Comparison of ENCODE assay signal across 25 mouse cellular contexts in genomic region chr13:85146471-85146870, GRCm38 (mm10). TPM values are rescaled to one million over a fixed set of nuclear protein-coding genes. Genes with fewer than 3 reads are reported as not detected.
DNase-seq lines count a peak whose midpoint lies in the region; ATAC-seq lines count a peak whose summit lies in the region.
"Had no signal": no experiment of that assay in that cellular context is flagged by ENCODE, and none has a peak within 500 bp of the region (broad histone marks: within the 10 kb centered on the region; RNA-seq: fewer than 3 reads in every experiment).

No protein-coding gene starts in this region.

- no peak for ATAC-seq in neural tube, embryonic 15.5 days (ENCODE audit: low FRiP score)
- ATAC-seq: forebrain, embryonic 14.5 days; forebrain, embryonic 16.5 days; Patski had no signal

- H3K9me3 ChIP-seq in neural tube, embryonic 15.5 days (replicated peaks) = no peaks in the 10 kb centered on the region
- H3K9me3 ChIP-seq: embryonic facial prominence, embryonic 13.5 days; embryonic facial prominence, embryonic 15.5 days; forebrain, embryonic 10.5 days; forebrain, embryonic 12.5 days; G1E had no signal

- H3K4me1 ChIP-seq in neural tube, embryonic 15.5 days = no peaks in the 10 kb centered on the region
- H3K4me1 ChIP-seq: embryonic facial prominence, embryonic 13.5 days; embryonic facial prominence, embryonic 15.5 days; forebrain, embryonic 10.5 days; forebrain, embryonic 12.5 days had no signal

- H3K9ac ChIP-seq in neural tube, embryonic 15.5 days (replicated peaks) = no peak overlapping the region
- H3K9ac ChIP-seq: embryonic facial prominence, embryonic 13.5 days; embryonic facial prominence, embryonic 15.5 days; forebrain, embryonic 12.5 days had no signal

- no peak overlapping the region for H3K4me3 ChIP-seq in neural tube, embryonic 15.5 days (replicated peaks)
- H3K4me3 ChIP-seq: embryonic facial prominence, embryonic 13.5 days; embryonic facial prominence, embryonic 15.5 days; erythroblast, embryonic 14.5 days; forebrain, embryonic 10.5 days; forebrain, embryonic 12.5 days had no signal

- H3K27me3 ChIP-seq in neural tube, embryonic 15.5 days (replicated peaks) = no peaks in the 10 kb centered on the region
- H3K27me3 ChIP-seq: embryonic facial prominence, embryonic 13.5 days; embryonic facial prominence, embryonic 15.5 days; forebrain, embryonic 12.5 days; Patski had no signal

- H3K4me2 ChIP-seq in neural tube, embryonic 15.5 days = no peak overlapping the region
- H3K4me2 ChIP-seq: embryonic facial prominence, embryonic 13.5 days; embryonic facial prominence, embryonic 15.5 days; forebrain, embryonic 12.5 days had no signal

- no peak overlapping the region for H3K27ac ChIP-seq in neural tube, embryonic 15.5 days (replicated peaks)
- H3K27ac ChIP-seq: embryonic facial prominence, embryonic 13.5 days; embryonic facial prominence, embryonic 15.5 days; forebrain, embryonic 10.5 days; forebrain, embryonic 12.5 days had no signal

- H3K36me3 ChIP-seq in neural tube, embryonic 15.5 days = no peaks in the 10 kb centered on the region
- H3K36me3 ChIP-seq: embryonic facial prominence, embryonic 13.5 days; embryonic facial prominence, embryonic 15.5 days; forebrain, embryonic 10.5 days; forebrain, embryonic 12.5 days; G1E had no signal

- DNase-seq in ES-CJ7 (ENCODE audit: low read depth, low spot score) = peak; percentile 97
- peak; percentile 98 for DNase-seq in R1 (ENCODE audit: low read depth, low spot score)
- DNase-seq in ZHBTc4 (ENCODE audit: low read depth, low spot score) = peak; percentile 91
- DNase-seq in thymus, postnatal 14 days = no peak
- no peak for DNase-seq in kidney, adult 8-10 months
- DNase-seq: adrenal gland, adult 2 months; adrenal gland, postnatal 10 days; adrenal gland, postnatal 25 days; cerebellum, adult 11 months; cerebellum, adult 18-20 months; cerebellum, adult 8-10 months; cerebellum, adult 9-11 months; cerebellum, postnatal 14 days; cerebellum, postnatal 36 days; embryo, embryonic 11 days had no signal

RNA-seq across cellular contexts. Expression of gene Ccnh, which starts 42.7 kb away (rescaled TPM):
- 90.0 and 98.6 TPM in 2 replicates for polyA plus RNA-seq in neural tube, embryonic 15.5 days (2015; fragmentation: Nextera tagmentation; extraction: Ambion mirVana)

Comparison
In these comparisons a context has a peak if more than half of its experiments do, and no peak if none do; other contexts are left out.
1. DNase-seq: peak in ES-CJ7 (single experiment), R1 (single experiment) and ZHBTc4 (single experiment); none in thymus, postnatal 14 days (single experiment) and kidney, adult 8-10 months (0 of 2).